Mouse (Mus musculus): ENCODE results near the gene Abca17. TPM values are rescaled to one million over a fixed set of nuclear protein-coding genes. Genes with fewer than 3 reads are reported as not detected.

Gene Abca17
- polyA plus RNA-seq, 1 experiment from 2014 or later: not detected

- no peak for ATAC-seq
- Histone ChIP-seq H3K27me3 (replicated peaks; ENCODE audit: control insufficient read depth, insufficient read depth, low read length) (no peaks in the 10 kb centered on the region), H3K4me1 (replicated peaks; ENCODE audit: control insufficient read depth, insufficient read depth, low read length) (0 out of 2 replicates have a peak, but pooled peaks cover 2% of the 10 kb centered on the region), H3K36me3 (ENCODE audit: control insufficient read depth, insufficient read depth) (peaks cover 9% of the 10 kb centered on the region), H3K4me3 (ENCODE audit: low read depth, low read length) (no peak overlapping the region), H3K9me3 (ENCODE audit: control insufficient read depth) (no peaks in the 10 kb centered on the region), H3K27ac (ENCODE audit: low read depth, low read length) (no peak overlapping the region), H3K4me2 (replicated peaks; ENCODE audit: low read depth) (no peak overlapping the region), H3K9ac (ENCODE audit: low read depth, low read length) (no peak overlapping the region)
- WGBS: 55% methylated on average over 9 of the region's 9 CpGs
- TF ChIP-seq CTCF (IDR thresholded peaks at IDR 0.05; ENCODE audit: low read depth): no peak
Observed at GRCm38 (mm10) chr17:24362527-24362926, 11.7 kb upstream of the Abca17 start.

- Histone ChIP-seq H3K9me3 (ENCODE audit: control insufficient read depth) (no peaks in the 10 kb centered on the region), H3K36me3 (ENCODE audit: control insufficient read depth, insufficient read depth) (no peaks in the 10 kb centered on the region), H3K4me2 (replicated peaks; ENCODE audit: low read depth) (no peak overlapping the region), H3K27me3 (replicated peaks; ENCODE audit: control insufficient read depth, insufficient read depth, low read length) (no peaks in the 10 kb centered on the region), H3K4me3 (ENCODE audit: low read depth, low read length) (no peak overlapping the region), H3K4me1 (replicated peaks; ENCODE audit: control insufficient read depth, insufficient read depth, low read length) (0 out of 2 replicates have a peak, but pooled peaks cover 2% of the 10 kb centered on the region), H3K9ac (ENCODE audit: low read depth, low read length) (no peak overlapping the region), H3K27ac (ENCODE audit: low read depth, low read length) (no peak overlapping the region)
- no peak for ATAC-seq
- no peak for TF ChIP-seq CTCF (IDR thresholded peaks at IDR 0.05; ENCODE audit: low read depth)
- 76% methylated on average over 5 of the region's 5 CpGs for WGBS
Observed at GRCm38 (mm10) chr17:24361291-24361690, 10.4 kb upstream of the Abca17 start.

- Histone ChIP-seq H3K36me3 (ENCODE audit: control insufficient read depth, insufficient read depth) (no peaks in the 10 kb centered on the region), H3K4me2 (replicated peaks; ENCODE audit: low read depth) (no peak overlapping the region), H3K27ac (ENCODE audit: low read depth, low read length) (no peak overlapping the region), H3K4me1 (replicated peaks; ENCODE audit: control insufficient read depth, insufficient read depth, low read length) (0 out of 2 replicates have a peak, but pooled peaks cover 2% of the 10 kb centered on the region), H3K9ac (ENCODE audit: low read depth, low read length) (no peak overlapping the region), H3K4me3 (ENCODE audit: low read depth, low read length) (no peak overlapping the region), H3K27me3 (replicated peaks; ENCODE audit: control insufficient read depth, insufficient read depth, low read length) (no peaks in the 10 kb centered on the region), H3K9me3 (ENCODE audit: control insufficient read depth) (no peaks in the 10 kb centered on the region)
- ATAC-seq: no peak
- no peak for TF ChIP-seq CTCF (IDR thresholded peaks at IDR 0.05; ENCODE audit: low read depth)
- WGBS: 70% methylated on average over 8 of the region's 8 CpGs
Observed at GRCm38 (mm10) chr17:24360841-24361240, 10.0 kb upstream of the Abca17 start.

GRCm38 (mm10) chr17:24359903-24360302 lies 9.0 kb upstream of the Abca17 start:
- 0 out of 2 replicates have a peak, but pooled peaks cover 2% of the 10 kb centered on the region for H3K4me1 ChIP-seq (replicated peaks; ENCODE audit: control insufficient read depth, insufficient read depth, low read length)
- no peaks in the 10 kb centered on the region for H3K36me3 ChIP-seq (ENCODE audit: control insufficient read depth, insufficient read depth)
- TF ChIP-seq CTCF (IDR thresholded peaks at IDR 0.05; ENCODE audit: low read depth): no peak
- H3K4me2 ChIP-seq (replicated peaks; ENCODE audit: low read depth): no peak overlapping the region
- WGBS: 37% methylated on average over 2 of the region's 2 CpGs
- no peak for ATAC-seq
- H3K4me3 ChIP-seq (ENCODE audit: low read depth, low read length): no peak overlapping the region
- no peak overlapping the region for H3K9ac ChIP-seq (ENCODE audit: low read depth, low read length)
- H3K27me3 ChIP-seq (replicated peaks; ENCODE audit: control insufficient read depth, insufficient read depth, low read length): no peaks in the 10 kb centered on the region
- H3K9me3 ChIP-seq (ENCODE audit: control insufficient read depth): no peaks in the 10 kb centered on the region
- H3K27ac ChIP-seq (ENCODE audit: low read depth, low read length): no peak overlapping the region

- H3K4me2 ChIP-seq (replicated peaks; ENCODE audit: low read depth): no peak overlapping the region
- no peak for ATAC-seq
- H3K4me1 ChIP-seq (replicated peaks; ENCODE audit: control insufficient read depth, insufficient read depth, low read length): 0 out of 2 replicates have a peak, but pooled peaks cover 2% of the 10 kb centered on the region
- no peak for TF ChIP-seq CTCF (IDR thresholded peaks at IDR 0.05; ENCODE audit: low read depth)
- H3K36me3 ChIP-seq (ENCODE audit: control insufficient read depth, insufficient read depth): no peaks in the 10 kb centered on the region
- WGBS: 58% methylated on average over 8 of the region's 8 CpGs
- H3K9me3 ChIP-seq (ENCODE audit: control insufficient read depth): no peaks in the 10 kb centered on the region
- no peak overlapping the region for H3K27ac ChIP-seq (ENCODE audit: low read depth, low read length)
- no peak overlapping the region for H3K4me3 ChIP-seq (ENCODE audit: low read depth, low read length)
- H3K27me3 ChIP-seq (replicated peaks; ENCODE audit: control insufficient read depth, insufficient read depth, low read length): no peaks in the 10 kb centered on the region
- H3K9ac ChIP-seq (ENCODE audit: low read depth, low read length): no peak overlapping the region
Observed at GRCm38 (mm10) chr17:24359006-24359405, 8.1 kb upstream of the Abca17 start.

- peaks cover 7% of the 10 kb centered on the region; the same call in 1 of the 2 replicates for H3K27me3 ChIP-seq (replicated peaks; ENCODE audit: control insufficient read depth, insufficient read depth, low read length)
Observed at GRCm38 (mm10) chr17:24355284-24355683, 4.4 kb upstream of the Abca17 start.

GRCm38 (mm10) chr17:24353960-24354359 lies 3.1 kb upstream of the Abca17 start:
- H3K4me3 ChIP-seq (ENCODE audit: low read depth, low read length): no peak overlapping the region
- no peaks in the 10 kb centered on the region for H3K36me3 ChIP-seq (ENCODE audit: control insufficient read depth, insufficient read depth)
- H3K9me3 ChIP-seq (ENCODE audit: control insufficient read depth): no peaks in the 10 kb centered on the region
- H3K27me3 ChIP-seq (replicated peaks; ENCODE audit: control insufficient read depth, insufficient read depth, low read length): peaks cover 11% of the 10 kb centered on the region; the same call in 1 of the 2 replicates
- H3K4me2 ChIP-seq (replicated peaks; ENCODE audit: low read depth): no peak overlapping the region
- no peak for TF ChIP-seq CTCF (IDR thresholded peaks at IDR 0.05; ENCODE audit: low read depth)
- 89% methylated on average over 3 of the region's 3 CpGs for WGBS
- H3K27ac ChIP-seq (ENCODE audit: low read depth, low read length): no peak overlapping the region
- H3K9ac ChIP-seq (ENCODE audit: low read depth, low read length): no peak overlapping the region
- no peak for ATAC-seq
- H3K4me1 ChIP-seq (replicated peaks; ENCODE audit: control insufficient read depth, insufficient read depth, low read length): peaks cover 4% of the 10 kb centered on the region; the same call in 1 of the 2 replicates

More at GRCm38 (mm10) chr17:24355284-24355683, 4.4 kb upstream of the Abca17 start:
- H3K27ac ChIP-seq (ENCODE audit: low read depth, low read length): no peak overlapping the region
- peaks cover 6% of the 10 kb centered on the region; the same call in 1 of the 2 replicates for H3K4me1 ChIP-seq (replicated peaks; ENCODE audit: control insufficient read depth, insufficient read depth, low read length)
- no peak overlapping the region for H3K4me3 ChIP-seq (ENCODE audit: low read depth, low read length)
- TF ChIP-seq CTCF (IDR thresholded peaks at IDR 0.05; ENCODE audit: low read depth): no peak
- no peaks in the 10 kb centered on the region for H3K9me3 ChIP-seq (ENCODE audit: control insufficient read depth)
- 64% methylated on average over 8 of the region's 8 CpGs for WGBS
- no peaks in the 10 kb centered on the region for H3K36me3 ChIP-seq (ENCODE audit: control insufficient read depth, insufficient read depth)
- ATAC-seq: no peak
- H3K4me2 ChIP-seq (replicated peaks; ENCODE audit: low read depth): no peak overlapping the region
- H3K9ac ChIP-seq (ENCODE audit: low read depth, low read length): no peak overlapping the region
